Mouse (Mus musculus) hindbrain, embryonic 13.5 days (tissue): ENCODE measurements around the gene Btbd6. TPM values are rescaled to one million over a fixed set of nuclear protein-coding genes. Genes with fewer than 3 reads are reported as not detected.

Experiments used
- ATAC-seq: fragments of 200-750 bp; cut with Nextera tagmentation; 2 replicates; pipeline ENCODE4 v1.8.0; 2017; ENCODE audit warnings: moderate TSS enrichment; ENCODE audit not compliant: low FRiP score
- H3K27ac ChIP-seq: fragments of 300-500 bp; sonication (generic); 2 replicates; pipeline ENCODE4 v1.5.1; 2015; ENCODE audit warnings: inconsistent platforms, mild to moderate bottlenecking, moderate library complexity
- H3K27me3 ChIP-seq: fragments of 300-500 bp; sonication (generic); 2 replicates; pipeline ENCODE4 v1.6.1; 2015; ENCODE audit warnings: mild to moderate bottlenecking, inconsistent platforms
- H3K36me3 ChIP-seq: fragments of 300-500 bp; sonication (generic); 2 replicates; pipeline ENCODE4 v1.6.1; 2015; ENCODE audit warnings: mild to moderate bottlenecking, inconsistent platforms
- H3K4me1 ChIP-seq: fragments of 300-500 bp; sonication (generic); replicated peaks from 2 replicates; pipeline ENCODE4 v1.6.1; 2015; ENCODE audit warnings: inconsistent platforms
- H3K4me2 ChIP-seq: fragments of 300-500 bp; sonication (generic); 2 replicates; pipeline ENCODE4 v1.6.1; 2015; ENCODE audit warnings: inconsistent platforms, mild to moderate bottlenecking, moderate library complexity
- H3K4me3 ChIP-seq: fragments of 300-500 bp; sonication (generic); 2 replicates; pipeline ENCODE4 v1.5.1; 2015; ENCODE audit warnings: mild to moderate bottlenecking, inconsistent platforms
- H3K9ac ChIP-seq: fragments of 300-500 bp; sonication (generic); 2 replicates; pipeline ENCODE4 v1.6.1; 2015; ENCODE audit warnings: mild to moderate bottlenecking, inconsistent platforms
- H3K9me3 ChIP-seq: fragments of 300-500 bp; sonication (generic); 2 replicates; pipeline ENCODE4 v1.6.1; 2016; ENCODE audit warnings: inconsistent platforms
- WGBS: fragments of 180-500 bp; shearing (Covaris S2); methylation state at CpG from one replicate; pipeline ENCODE4 v1.1.7; 2015; 5-methylcytosine and 5-hydroxymethylcytosine counted together
- polyA plus RNA-seq: library from polyadenylated mRNA; unstranded; fragments of >200 nt; fragmentation: Nextera tagmentation; extraction: Ambion mirVana; gene quantifications from 2 replicates; pipeline ENCODE4 v1.2.1, GENCODE M21; 2015

Btbd6 gene
- polyA plus RNA-seq, 1 experiment from 2014 or later, result 40.0 TPM

DNA sequence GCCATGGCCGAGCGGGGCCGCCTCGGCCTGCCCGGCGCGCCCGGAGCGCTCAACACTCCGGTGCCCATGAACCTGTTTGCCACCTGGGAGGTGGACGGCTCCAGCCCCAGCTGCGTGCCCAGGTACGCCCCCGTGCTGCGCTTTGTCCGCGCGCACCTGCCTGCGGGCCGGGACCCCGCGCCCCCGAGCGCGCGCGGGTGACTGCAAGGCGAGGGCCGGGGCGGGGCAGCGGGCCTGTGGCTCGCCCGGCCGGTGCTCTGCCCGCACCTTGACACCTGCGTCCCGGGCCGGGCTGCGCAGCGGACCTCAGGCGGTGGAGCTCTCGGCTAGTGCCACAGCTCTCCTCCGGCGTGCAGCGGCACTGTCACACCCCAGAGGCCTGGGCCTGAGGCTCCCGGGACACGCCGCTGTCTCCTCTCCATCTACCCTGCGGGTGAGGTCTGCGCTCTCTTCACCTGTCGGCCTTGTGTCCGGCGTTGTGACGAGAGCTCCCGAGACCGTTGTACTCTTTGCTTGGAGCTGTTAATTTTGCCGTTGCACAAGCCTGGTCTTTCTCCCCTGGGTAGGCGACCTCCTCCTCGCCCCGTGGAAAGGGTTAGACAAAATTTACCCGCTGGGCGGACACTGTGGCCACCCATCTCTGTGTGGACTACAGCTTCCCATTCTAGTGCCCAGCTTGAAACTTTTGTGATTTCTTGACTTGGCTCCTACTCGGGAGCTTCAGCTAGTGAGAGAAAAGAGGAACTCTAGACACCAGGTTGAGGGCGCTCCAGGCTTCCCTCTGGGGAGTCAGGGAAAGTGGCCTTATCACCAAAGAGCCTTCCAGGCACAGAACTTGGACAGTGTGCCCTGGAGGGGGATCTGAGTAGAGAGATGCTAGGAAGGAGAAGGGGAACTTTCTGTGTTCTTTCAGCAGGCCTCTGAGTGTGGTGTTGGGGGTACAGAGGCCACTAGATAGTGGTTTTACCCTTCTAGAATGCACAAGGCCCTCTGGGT is 38.6 kb downstream of the Btbd6 start:
- Histone ChIP-seq H3K27ac (peak overlapping the region; percentile 85), H3K36me3 (peaks cover 6% of the 10 kb centered on the region; the same call in 1 of the 2 replicates), H3K27me3 (no peaks in the 10 kb centered on the region), H3K9me3 (no peaks in the 10 kb centered on the region), H3K9ac (peak overlapping the region; percentile 98), H3K4me2 (peak overlapping the region; percentile 89), H3K4me1 (peaks cover 53% of the 10 kb centered on the region), H3K4me3 (peak overlapping the region; percentile 95)
- 0% methylated on average over 55 of the region's 64 CpGs for WGBS
- ATAC-seq, result peak; percentile 30

DNA sequence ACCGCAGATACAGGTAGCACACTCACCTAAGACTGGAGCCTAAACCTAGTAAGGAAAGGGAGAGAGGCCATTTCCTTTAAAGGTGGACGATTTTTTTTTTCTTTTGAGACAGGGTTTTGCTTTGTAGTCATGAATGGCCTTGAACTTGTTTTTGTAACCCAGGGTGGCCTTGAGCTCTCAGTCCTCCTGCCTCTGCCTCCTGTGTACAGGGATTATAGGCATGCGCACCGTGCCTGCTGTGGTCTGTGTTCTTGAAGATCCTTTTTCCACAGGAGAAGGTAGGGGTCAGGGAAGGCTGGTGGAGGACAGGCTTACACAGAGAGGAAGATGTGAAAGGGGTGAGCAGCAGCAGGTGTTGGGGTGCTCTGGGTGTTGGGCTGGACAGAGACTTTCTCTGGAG is 39.7 kb downstream of the Btbd6 start:
- Histone ChIP-seq H3K27ac (no peak overlapping the region), H3K4me1 (peaks cover 53% of the 10 kb centered on the region), H3K36me3 (peaks cover 10% of the 10 kb centered on the region), H3K4me2 (peak overlapping the region; percentile 89), H3K9me3 (no peaks in the 10 kb centered on the region), H3K4me3 (peak overlapping the region; percentile 95), H3K9ac (peak overlapping the region; percentile 98), H3K27me3 (no peaks in the 10 kb centered on the region)
- 84% methylated on average over 4 of the region's 4 CpGs for WGBS
- ATAC-seq, result no peak

- Histone ChIP-seq H3K36me3 (peaks cover 15% of the 10 kb centered on the region), H3K9ac (peak overlapping the region; percentile 98), H3K27ac (no peak overlapping the region), H3K9me3 (no peaks in the 10 kb centered on the region), H3K4me2 (peak overlapping the region; percentile 89), H3K4me3 (no peak overlapping the region), H3K27me3 (no peaks in the 10 kb centered on the region), H3K4me1 (peaks cover 53% of the 10 kb centered on the region)
- ATAC-seq, result no peak
- WGBS, result 80% methylated on average over 8 of the region's 8 CpGs
These were observed 40.7 kb downstream of the Btbd6 start for GRCm38 (mm10) chr12:113016976-113017375.

- Histone ChIP-seq H3K27me3 (no peaks in the 10 kb centered on the region), H3K4me3 (no peak overlapping the region), H3K9me3 (no peaks in the 10 kb centered on the region), H3K4me2 (peak overlapping the region; percentile 15; the same call in 1 of the 2 replicates), H3K27ac (no peak overlapping the region), H3K36me3 (peaks cover 15% of the 10 kb centered on the region), H3K9ac (peak overlapping the region; percentile 51; the same call in 1 of the 2 replicates), H3K4me1 (peaks cover 52% of the 10 kb centered on the region)
- WGBS, result 81% methylated on average over 9 of the region's 9 CpGs
- no peak for ATAC-seq
These were observed 41.2 kb downstream of the Btbd6 start for GRCm38 (mm10) chr12:113017429-113017984.

- H3K9ac ChIP-seq, result no peak overlapping the region
- ATAC-seq, result no peak
- H3K4me3 ChIP-seq, result no peak overlapping the region
- H3K27me3 ChIP-seq, result no peaks in the 10 kb centered on the region
- no peak overlapping the region for H3K27ac ChIP-seq
- 83% methylated on average over 4 of the region's 4 CpGs for WGBS
- no peak overlapping the region for H3K4me2 ChIP-seq
- peaks cover 21% of the 10 kb centered on the region for H3K36me3 ChIP-seq
- H3K9me3 ChIP-seq, result no peaks in the 10 kb centered on the region
- H3K4me1 ChIP-seq, result peaks cover 40% of the 10 kb centered on the region
These were observed 42.5 kb downstream of the Btbd6 start for GRCm38 (mm10) chr12:113018763-113019162.

GRCm38 (mm10) chr12:113021488-113021887 is 45.2 kb downstream of the Btbd6 start:
- H3K4me2 ChIP-seq, result no peak overlapping the region
- H3K4me1 ChIP-seq, result peaks cover 28% of the 10 kb centered on the region
- H3K9me3 ChIP-seq, result no peaks in the 10 kb centered on the region
- no peaks in the 10 kb centered on the region for H3K27me3 ChIP-seq
- no peak overlapping the region for H3K4me3 ChIP-seq
- H3K9ac ChIP-seq, result no peak overlapping the region
- no peak overlapping the region for H3K27ac ChIP-seq
- peaks cover 40% of the 10 kb centered on the region for H3K36me3 ChIP-seq
- no peak for ATAC-seq

DNA sequence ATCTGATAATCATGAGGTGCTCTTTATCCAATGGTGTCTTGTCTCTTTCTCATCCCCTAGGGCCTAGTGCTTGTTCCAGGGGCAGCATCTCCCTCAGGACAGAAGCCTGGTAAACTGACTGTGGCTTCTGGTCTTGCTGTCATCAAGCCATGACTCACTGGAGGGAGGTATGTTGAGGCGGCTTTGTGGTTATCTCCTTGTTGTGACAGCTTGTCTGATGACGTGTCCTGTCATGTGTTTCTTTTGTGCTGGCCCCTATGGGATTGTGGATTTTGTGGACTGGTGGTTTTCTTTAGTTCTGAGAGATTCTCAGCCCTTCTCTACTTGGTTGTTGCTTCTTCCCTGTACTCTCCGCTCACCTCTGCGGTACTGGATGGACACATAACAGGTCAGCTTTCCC is 46.8 kb downstream of the Btbd6 start:
- WGBS, result 87% methylated on average over 4 of the region's 4 CpGs
- H3K27ac ChIP-seq, result no peak overlapping the region

DNA sequence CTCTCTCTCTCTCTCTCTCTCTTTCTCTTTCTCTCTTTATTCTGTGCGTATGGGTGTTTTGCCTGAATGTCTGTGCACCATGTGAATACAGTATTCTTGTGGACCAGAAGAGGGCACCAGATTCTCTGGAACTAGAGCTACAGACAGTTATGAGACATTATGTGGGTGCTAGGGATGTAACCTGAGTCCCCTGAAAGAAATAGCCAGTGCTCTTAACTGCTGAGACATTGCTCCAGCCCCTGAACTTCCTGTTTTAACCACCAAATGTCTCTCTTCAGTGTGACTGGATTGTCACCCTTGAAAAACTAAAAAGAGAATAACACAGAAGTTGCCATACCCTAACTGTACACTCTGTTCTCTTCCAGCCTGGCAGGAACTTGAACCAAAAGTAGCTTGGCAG is 50.3 kb downstream of the Btbd6 start:
- no peaks in the 10 kb centered on the region for H3K9me3 ChIP-seq
- no peaks in the 10 kb centered on the region for H3K27me3 ChIP-seq
- no peak overlapping the region for H3K9ac ChIP-seq
- H3K4me1 ChIP-seq, result peaks cover 38% of the 10 kb centered on the region
- H3K27ac ChIP-seq, result no peak overlapping the region
- no peak overlapping the region for H3K4me3 ChIP-seq
- no peak overlapping the region for H3K4me2 ChIP-seq
- peaks cover 26% of the 10 kb centered on the region for H3K36me3 ChIP-seq
- WGBS, result 93% methylated on average over 1 of the region's 1 CpGs
- no peak for ATAC-seq

More for the DNA sequence above, 46.8 kb downstream of the Btbd6 start:
- peaks cover 40% of the 10 kb centered on the region for H3K36me3 ChIP-seq
- ATAC-seq, result no peak
- no peak overlapping the region for H3K9ac ChIP-seq
- no peak overlapping the region for H3K4me3 ChIP-seq
- H3K4me2 ChIP-seq, result no peak overlapping the region
- H3K27me3 ChIP-seq, result no peaks in the 10 kb centered on the region
- peaks cover 23% of the 10 kb centered on the region for H3K4me1 ChIP-seq
- no peaks in the 10 kb centered on the region for H3K9me3 ChIP-seq

DNA sequence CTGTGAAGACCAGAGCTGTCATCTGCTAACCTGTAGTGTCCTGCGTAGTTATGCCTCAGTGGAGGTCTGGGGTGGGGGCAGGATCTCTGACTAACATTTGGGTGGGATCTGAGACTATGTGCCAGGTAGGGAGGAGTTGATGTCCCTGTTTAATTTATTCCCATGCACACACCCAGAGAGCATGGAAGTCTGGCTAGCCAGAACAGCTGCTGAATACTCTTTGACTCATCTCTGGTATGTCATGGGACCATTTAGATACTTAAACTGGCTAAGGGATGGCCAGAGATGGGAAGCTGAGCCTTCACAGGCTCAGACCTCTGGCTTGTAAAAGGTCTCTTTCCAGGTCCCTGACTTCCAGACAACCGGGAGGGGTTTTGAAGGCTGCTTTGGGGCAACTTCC is 51.2 kb downstream of the Btbd6 start:
- Histone ChIP-seq H3K9me3 (no peaks in the 10 kb centered on the region), H3K36me3 (peaks cover 25% of the 10 kb centered on the region), H3K4me3 (no peak overlapping the region), H3K4me1 (peaks cover 45% of the 10 kb centered on the region), H3K27ac (peak overlapping the region; percentile 72), H3K4me2 (no peak overlapping the region), H3K9ac (no peak overlapping the region), H3K27me3 (no peaks in the 10 kb centered on the region)
- no peak for ATAC-seq
- 84% methylated on average over 2 of the region's 2 CpGs for WGBS

DNA sequence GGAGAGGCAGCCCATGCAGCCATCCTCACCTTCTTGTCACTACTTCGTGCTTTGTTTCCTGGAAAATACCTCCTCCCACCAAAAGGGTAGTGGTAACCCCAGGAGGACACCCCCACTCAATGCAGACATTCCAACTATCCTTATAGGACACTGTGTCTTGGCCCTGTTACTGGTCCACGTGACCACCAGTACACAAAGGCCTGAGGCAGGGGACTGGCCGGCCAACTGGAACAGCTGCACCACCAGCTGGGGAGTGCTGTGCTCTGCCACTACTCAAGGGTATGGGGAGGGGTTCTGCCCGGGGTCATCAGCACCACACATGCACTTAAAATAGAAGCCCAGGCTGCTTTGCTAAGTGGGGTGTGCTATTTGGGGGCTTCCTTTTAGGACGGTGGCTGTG is 51.8 kb downstream of the Btbd6 start:
- ATAC-seq, result 0 out of 2 replicates have a peak, but pooled peaks have one; percentile 17
- 36% methylated on average over 5 of the region's 5 CpGs for WGBS
- no peak overlapping the region for H3K9ac ChIP-seq
- H3K4me2 ChIP-seq, result no peak overlapping the region
- peaks cover 50% of the 10 kb centered on the region for H3K4me1 ChIP-seq
- no peaks in the 10 kb centered on the region for H3K27me3 ChIP-seq
- H3K9me3 ChIP-seq, result no peaks in the 10 kb centered on the region
- no peak overlapping the region for H3K4me3 ChIP-seq
- peak overlapping the region; percentile 72 for H3K27ac ChIP-seq
- peaks cover 23% of the 10 kb centered on the region for H3K36me3 ChIP-seq
